Mouse (Mus musculus) liver, postnatal 0 days (tissue): Measurements from ENCODE around the gene Tomm34. TPM values are rescaled to one million over a fixed set of nuclear protein-coding genes. Genes with fewer than 3 reads are reported as not detected.

Experiments used
- ATAC-seq: fragments of 200-750 bp; cut with Nextera tagmentation; 2 replicates; pipeline ENCODE4 v1.8.0; 2017; ENCODE audit warnings: mild to moderate bottlenecking, moderate library complexity
- DNase-seq: peaks from one replicate; pipeline ENCODE4 v3.0.0-alpha.2; 2016
- H3K27ac ChIP-seq: fragments of 300-500 bp; sonication (generic); 2 replicates; pipeline ENCODE4 v1.5.1; 2014; ENCODE audit warnings: antibody characterized with exemption, moderate library complexity, mild to moderate bottlenecking, low read depth
- H3K27me3 ChIP-seq: fragments of 300-500 bp; sonication (generic); 2 replicates; pipeline ENCODE4 v1.6.1; 2014; ENCODE audit warnings: low read length, control low read depth, mixed read lengths; ENCODE audit not compliant: insufficient read depth
- H3K36me3 ChIP-seq: fragments of 300-500 bp; sonication (generic); replicated peaks from 2 replicates; pipeline ENCODE4 v1.6.1; 2014; ENCODE audit warnings: mild to moderate bottlenecking, control low read depth, low read length, moderate library complexity, mixed read lengths; ENCODE audit not compliant: insufficient read depth
- H3K4me1 ChIP-seq: fragments of 300-500 bp; sonication (generic); 2 replicates; pipeline ENCODE4 v1.6.1; 2014; ENCODE audit warnings: antibody characterized with exemption, mild to moderate bottlenecking, control low read depth; ENCODE audit not compliant: insufficient read depth
- H3K4me2 ChIP-seq: fragments of 300-500 bp; sonication (generic); 2 replicates; pipeline ENCODE4 v1.6.1; 2014; ENCODE audit warnings: low read depth, mild to moderate bottlenecking, low read length, moderate library complexity, mixed read lengths
- H3K4me3 ChIP-seq: fragments of 300-500 bp; sonication (generic); 2 replicates; pipeline ENCODE4 v1.5.1; 2014; ENCODE audit warnings: low read depth, low read length
- H3K9ac ChIP-seq: fragments of 300-500 bp; sonication (generic); replicated peaks from 2 replicates; pipeline ENCODE4 v1.6.1; 2014; ENCODE audit warnings: mild to moderate bottlenecking, moderate library complexity
- H3K9me3 ChIP-seq: fragments of 300-500 bp; sonication (generic); 2 replicates; pipeline ENCODE4 v1.6.1; 2016; ENCODE audit warnings: mild to moderate bottlenecking, control low read depth, low read length, mixed read lengths
- CTCF ChIP-seq: sonication (generic); IDR thresholded peaks from 2 replicates; pipeline ENCODE4 v1.5.1; 2016; ENCODE audit warnings: antibody characterized with exemption, low read depth
- EP300 ChIP-seq: IDR thresholded peaks from 2 replicates; pipeline ENCODE4 v1.6.1; 2016; ENCODE audit warnings: antibody characterized with exemption, low read depth, mild to moderate bottlenecking
- WGBS: fragments of 180-500 bp; shearing (Covaris S2); extraction: QIAGEN DNeasy Blood & Tissue Kit; methylation state at CpG from one replicate; pipeline ENCODE4 v1.1.7; 2014; ENCODE audit not compliant: insufficient replicate concordance; 5-methylcytosine and 5-hydroxymethylcytosine counted together
- polyA plus RNA-seq: library from polyadenylated mRNA; unstranded; fragments of >200 nt; fragmentation: Nextera tagmentation; extraction: Ambion mirVana; gene quantifications from 2 replicates; pipeline ENCODE4 v1.2.1, GENCODE M21; 2015

The Tomm34 gene
- polyA plus RNA-seq, 1 experiment from 2014 or later: 13.3 TPM

- Histone ChIP-seq H3K27ac (no peak overlapping the region), H3K36me3 (peaks cover 5% of the 10 kb centered on the region), H3K4me1 (peaks cover 3% of the 10 kb centered on the region; the same call in 1 of the 2 replicates), H3K9me3 (no peaks in the 10 kb centered on the region), H3K4me3 (0 out of 2 replicates have a peak overlapping the region, but pooled peaks have one; percentile 20), H3K9ac (no peak overlapping the region), H3K4me2 (peak overlapping the region; percentile 65), H3K27me3 (no peaks in the 10 kb centered on the region)
- TF ChIP-seq CTCF: no peak
- TF ChIP-seq EP300: no peak
- ATAC-seq (peak; percentile 82), DNase-seq (peak; percentile 73)
- 3% methylated on average over 13 of the region's 16 CpGs for WGBS
Observed at GRCm38 (mm10) chr2:164047197-164047690, 23.7 kb downstream of the Tomm34 start.

- WGBS: 68% methylated on average over 2 of the region's 2 CpGs
- Histone ChIP-seq H3K4me3 (no peak overlapping the region), H3K4me2 (no peak overlapping the region), H3K9me3 (no peaks in the 10 kb centered on the region), H3K27me3 (no peaks in the 10 kb centered on the region), H3K9ac (no peak overlapping the region), H3K27ac (no peak overlapping the region), H3K4me1 (no peaks in the 10 kb centered on the region), H3K36me3 (no peaks in the 10 kb centered on the region)
- no peak for ATAC-seq
- TF ChIP-seq EP300: no peak
- DNase-seq: no peak
Observed at GRCm38 (mm10) chr2:164041523-164041922, 29.4 kb downstream of the Tomm34 start.

- H3K9ac ChIP-seq: no peak overlapping the region
- no peak overlapping the region for H3K27ac ChIP-seq
- peak; percentile 56 for DNase-seq
- 62% methylated on average over 6 of the region's 6 CpGs for WGBS
- no peaks in the 10 kb centered on the region for H3K36me3 ChIP-seq
- ATAC-seq: peak; percentile 20; the same call in 1 of the 2 replicates
- H3K27me3 ChIP-seq: no peaks in the 10 kb centered on the region
- H3K9me3 ChIP-seq: no peaks in the 10 kb centered on the region
- H3K4me2 ChIP-seq: no peak overlapping the region
- TF ChIP-seq EP300 (no peak), CTCF (no peak)
- no peak overlapping the region for H3K4me3 ChIP-seq
- no peaks in the 10 kb centered on the region for H3K4me1 ChIP-seq
Observed at GRCm38 (mm10) chr2:164040949-164041348, 30.0 kb downstream of the Tomm34 start.

GRCm38 (mm10) chr2:164038407-164039028, 32.5 kb downstream of the Tomm34 start:
- 82% methylated on average over 1 of the region's 1 CpGs for WGBS
- no peak for TF ChIP-seq CTCF
- TF ChIP-seq EP300: no peak
- no peak overlapping the region for H3K27ac ChIP-seq
- no peak overlapping the region for H3K4me3 ChIP-seq
- H3K9ac ChIP-seq: no peak overlapping the region
- H3K9me3 ChIP-seq: no peaks in the 10 kb centered on the region
- H3K27me3 ChIP-seq: no peaks in the 10 kb centered on the region
- no peak overlapping the region for H3K4me2 ChIP-seq
- no peaks in the 10 kb centered on the region for H3K4me1 ChIP-seq
- no peak for ATAC-seq
- no peaks in the 10 kb centered on the region for H3K36me3 ChIP-seq
- DNase-seq: no peak

GRCm38 (mm10) chr2:164036520-164037019, 34.4 kb downstream of the Tomm34 start:
- no peak overlapping the region for H3K4me3 ChIP-seq
- H3K4me1 ChIP-seq: no peaks in the 10 kb centered on the region
- H3K4me2 ChIP-seq: no peak overlapping the region
- peak; percentile 34 for DNase-seq
- H3K27ac ChIP-seq: no peak overlapping the region
- H3K27me3 ChIP-seq: no peaks in the 10 kb centered on the region
- TF ChIP-seq EP300: no peak; the same call in 1 of the 2 replicates
- peak; percentile 39 for TF ChIP-seq CTCF
- 39% methylated on average over 10 of the region's 10 CpGs for WGBS
- H3K36me3 ChIP-seq: no peaks in the 10 kb centered on the region
- H3K9ac ChIP-seq: no peak overlapping the region
- ATAC-seq: peak; percentile 78
- H3K9me3 ChIP-seq: 0 out of 2 replicates have a peak, but pooled peaks cover 3% of the 10 kb centered on the region

GRCm38 (mm10) chr2:164032973-164033372, 38.0 kb downstream of the Tomm34 start:
- no peaks in the 10 kb centered on the region for H3K4me1 ChIP-seq
- 86% methylated on average over 3 of the region's 3 CpGs for WGBS
- H3K27ac ChIP-seq: no peak overlapping the region
- no peak for DNase-seq
- 0 out of 2 replicates have a peak, but pooled peaks cover 3% of the 10 kb centered on the region for H3K9me3 ChIP-seq
- no peaks in the 10 kb centered on the region for H3K36me3 ChIP-seq
- no peak for ATAC-seq
- TF ChIP-seq EP300 (no peak), CTCF (peak; percentile 22; the same call in 1 of the 2 replicates)
- H3K9ac ChIP-seq: no peak overlapping the region
- no peak overlapping the region for H3K4me2 ChIP-seq
- no peaks in the 10 kb centered on the region for H3K27me3 ChIP-seq
- H3K4me3 ChIP-seq: no peak overlapping the region
